Mouse (Mus musculus): ENCODE data around the gene Pagr1a. TPM values are rescaled to one million over a fixed set of nuclear protein-coding genes. Genes with fewer than 3 reads are reported as not detected.
A peak's percentile ranks its signal among the peaks of the same experiment; 100 is the strongest.

Pagr1a gene
- polyA plus RNA-seq, 1 experiment: 7.5 TPM

DNA sequence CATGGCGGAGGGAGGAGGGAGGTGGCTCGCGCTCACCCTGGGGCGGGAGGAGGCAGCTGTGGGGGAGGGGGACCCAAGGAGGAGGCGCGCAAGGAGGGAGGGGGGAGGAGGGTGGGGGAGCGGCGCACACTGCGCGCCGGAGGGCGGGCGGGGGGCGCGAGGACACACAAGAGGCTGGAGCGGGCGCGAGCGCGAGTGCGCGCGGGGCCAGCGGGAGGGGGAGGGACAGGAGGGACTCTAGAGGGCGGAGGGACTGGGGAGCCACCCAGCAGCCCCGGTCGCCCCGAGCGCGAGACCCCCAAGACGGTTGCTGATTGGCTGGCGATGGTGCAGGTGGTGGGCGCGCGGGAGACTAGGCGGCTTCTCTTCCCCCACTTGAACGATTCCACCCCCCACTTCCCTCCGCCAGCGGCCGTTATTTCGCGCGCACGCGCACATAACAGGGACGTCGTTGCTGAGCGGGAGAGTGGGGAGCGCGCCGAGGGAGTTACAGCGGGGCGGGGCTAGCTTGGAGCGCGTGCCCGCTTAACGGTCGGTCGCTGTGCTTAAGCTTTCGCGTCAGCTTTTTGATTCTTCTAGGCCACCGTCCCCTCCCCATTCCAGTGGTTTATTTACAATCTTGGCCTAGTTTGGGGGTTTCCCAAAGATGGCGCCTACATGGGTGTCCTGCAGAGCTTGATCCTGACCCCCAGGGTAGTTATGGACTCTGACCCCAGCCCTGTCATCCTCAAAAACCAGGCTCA is 10.0 kb upstream of the Pagr1a start, which contains the start of gene Maz:
Gene Maz, minus strand, starts transcription at position 54 of the 743 bp plus-strand sequence.
- DNase-seq: peak; percentile 99
- TF ChIP-seq CTCF (IDR thresholded peaks at IDR 0.05; ENCODE audit: insufficient read depth, low read length): no peak
- peak; percentile 88; the same call in 1 of the 2 replicates for TF ChIP-seq POLR2A (IDR thresholded peaks at IDR 0.05; ENCODE audit: borderline replicate concordance, extremely low read depth, low read depth, low read length)
- WGBS: under 1% methylated on average over 60 of the region's 63 CpGs
- H3K4me3 ChIP-seq (replicated peaks; ENCODE audit: extremely low read depth, low read depth, low read length): peak within 1 kb of the TSS; percentile 73
- peaks cover 11% of the 10 kb centered on the region; the same call in 1 of the 2 replicates for H3K4me1 ChIP-seq (ENCODE audit: control insufficient read depth, insufficient read depth, low read length)

DNA sequence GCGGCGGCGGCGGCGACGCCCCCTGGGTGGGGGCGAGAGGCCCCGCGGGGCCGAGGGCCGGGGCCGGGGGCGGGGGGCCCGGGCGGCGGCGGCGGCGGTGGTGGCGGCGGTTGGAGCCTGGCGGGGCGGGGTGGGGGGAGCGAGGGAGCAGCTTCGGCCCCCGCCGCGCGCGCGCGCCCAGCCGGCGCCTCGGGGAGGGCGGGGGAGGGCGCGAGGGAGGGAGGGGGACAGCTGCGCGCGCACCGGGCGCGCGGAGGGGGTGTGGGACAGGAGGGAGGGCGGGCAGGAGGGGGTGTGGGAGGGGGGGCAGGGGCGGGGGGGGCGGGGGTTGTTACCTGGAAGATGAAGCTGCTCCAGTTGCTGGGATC is 9.4 kb upstream of the Pagr1a start:
- peaks cover 11% of the 10 kb centered on the region; the same call in 1 of the 2 replicates for H3K4me1 ChIP-seq (ENCODE audit: control insufficient read depth, insufficient read depth, low read length)
- TF ChIP-seq CTCF (IDR thresholded peaks at IDR 0.05; ENCODE audit: insufficient read depth, low read length) (no peak), POLR2A (IDR thresholded peaks at IDR 0.05; ENCODE audit: borderline replicate concordance, extremely low read depth, low read depth, low read length) (0 out of 2 replicates have a peak, but pooled peaks have one; percentile 9)
- no peak for DNase-seq
- WGBS: 1% methylated on average over 16 of the region's 48 CpGs
- peak overlapping the region; percentile 73 for H3K4me3 ChIP-seq (replicated peaks; ENCODE audit: extremely low read depth, low read depth, low read length)

DNA sequence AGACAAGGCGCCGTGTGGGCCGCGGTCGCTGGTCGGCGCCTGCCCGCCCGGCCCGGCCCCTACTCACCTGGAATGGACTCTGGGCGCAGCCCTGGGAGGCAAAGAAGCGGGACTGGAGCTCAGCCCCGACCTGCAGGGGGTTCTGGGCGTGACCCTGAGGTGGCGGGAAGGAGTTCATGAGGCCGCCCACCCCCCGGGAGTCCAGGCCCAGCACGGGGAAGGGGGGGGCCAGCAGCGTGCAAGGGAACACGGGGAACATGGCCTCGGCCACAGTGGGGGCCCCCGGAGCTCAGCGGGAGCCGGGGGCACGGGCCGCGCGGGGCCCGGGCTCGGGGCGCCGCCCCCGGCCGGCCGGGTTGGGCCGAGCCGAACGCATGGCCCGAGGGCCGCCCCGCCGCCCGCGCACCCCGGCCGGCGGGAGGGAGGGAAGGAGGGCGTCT is 9.0 kb upstream of the Pagr1a start:
- DNase-seq: peak; percentile 63
- TF ChIP-seq POLR2A (IDR thresholded peaks at IDR 0.05; ENCODE audit: borderline replicate concordance, extremely low read depth, low read depth, low read length) (peak; percentile 17; the same call in 1 of the 2 replicates), CTCF (IDR thresholded peaks at IDR 0.05; ENCODE audit: insufficient read depth, low read length) (no peak)
- Histone ChIP-seq H3K4me3 (replicated peaks; ENCODE audit: extremely low read depth, low read depth, low read length) (peak overlapping the region; percentile 73), H3K4me1 (ENCODE audit: control insufficient read depth, insufficient read depth, low read length) (peaks cover 10% of the 10 kb centered on the region; the same call in 1 of the 2 replicates)
- WGBS: under 1% methylated on average over 24 of the region's 48 CpGs

DNA sequence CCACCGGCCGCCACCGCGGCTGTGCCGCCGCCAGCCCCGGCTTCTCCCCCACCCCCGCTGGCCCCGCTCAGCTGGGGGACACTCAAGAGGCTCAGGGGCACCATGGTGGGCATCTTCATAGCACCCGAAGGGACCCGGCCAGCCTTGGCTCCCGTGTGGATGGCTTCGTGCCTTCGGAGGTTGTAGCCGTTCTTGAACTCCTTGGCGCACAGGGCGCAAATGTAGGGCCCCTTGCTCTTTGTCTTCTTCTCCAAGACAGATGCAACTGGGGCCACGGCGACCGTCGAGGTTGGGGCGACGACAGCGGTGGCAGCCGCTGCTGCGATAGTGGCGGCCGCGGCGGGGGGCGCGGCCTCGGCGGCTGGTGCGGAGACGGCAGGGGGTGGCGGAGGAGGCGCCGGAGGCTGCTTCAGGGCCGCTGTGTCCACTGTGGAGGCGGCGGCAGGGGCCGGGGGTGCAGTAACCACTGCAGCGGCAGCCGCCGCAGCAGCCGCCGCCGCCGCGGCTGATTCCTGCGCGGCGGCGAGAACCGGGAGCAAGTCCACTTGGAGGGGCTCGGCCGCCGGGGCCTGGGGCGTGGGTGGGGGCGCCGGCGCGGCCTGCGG is 8.5 kb upstream of the Pagr1a start:
- H3K4me1 ChIP-seq (ENCODE audit: control insufficient read depth, insufficient read depth, low read length): peaks cover 10% of the 10 kb centered on the region; the same call in 1 of the 2 replicates
- TF ChIP-seq CTCF (IDR thresholded peaks at IDR 0.05; ENCODE audit: insufficient read depth, low read length): no peak
- no peak for TF ChIP-seq POLR2A (IDR thresholded peaks at IDR 0.05; ENCODE audit: borderline replicate concordance, extremely low read depth, low read depth, low read length)
- DNase-seq: peak; percentile 52
- H3K4me3 ChIP-seq (replicated peaks; ENCODE audit: extremely low read depth, low read depth, low read length): peak overlapping the region; percentile 73
- under 1% methylated on average over 53 of the region's 65 CpGs for WGBS

DNA sequence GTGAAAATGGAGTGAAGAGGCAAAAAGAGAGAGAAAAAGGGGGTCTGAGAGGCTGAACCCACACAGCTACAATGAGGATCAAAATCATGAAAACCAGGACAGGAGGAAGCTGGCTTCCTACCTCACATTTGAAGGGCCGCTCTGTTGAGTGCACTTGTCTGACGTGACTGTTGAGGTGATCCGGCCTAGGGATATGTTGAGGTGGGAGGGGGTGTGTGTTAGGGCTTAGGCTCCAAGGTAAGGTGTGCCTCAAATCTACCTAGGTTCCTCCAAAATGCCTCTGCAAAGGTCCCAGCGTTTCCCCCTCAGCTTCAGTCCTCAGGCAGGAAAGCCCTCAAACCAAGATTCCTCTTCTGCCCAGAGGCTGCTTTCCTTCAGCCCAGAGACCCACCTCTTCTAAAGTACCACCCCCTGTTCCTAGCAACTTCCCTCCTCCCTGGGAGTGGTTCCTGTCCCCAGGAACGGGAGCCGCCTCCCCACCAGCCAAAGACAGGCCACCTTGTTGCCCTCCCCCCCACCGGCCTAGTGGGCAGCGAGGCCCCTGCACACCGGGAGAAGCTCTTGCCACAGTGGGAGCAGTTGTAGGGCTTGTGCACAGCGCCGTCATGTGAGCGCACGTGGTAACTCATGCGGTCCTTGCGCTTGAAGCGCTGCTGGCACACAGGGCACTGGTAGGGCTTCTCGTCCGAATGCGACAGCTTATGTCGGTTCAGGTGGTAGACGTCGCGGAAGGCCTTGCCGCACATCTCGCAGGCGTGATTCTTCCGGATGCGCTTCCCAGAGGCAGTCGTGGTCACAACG is 7.8 kb upstream of the Pagr1a start:
- peak; percentile 80 for DNase-seq
- Histone ChIP-seq H3K4me1 (ENCODE audit: control insufficient read depth, insufficient read depth, low read length) (peaks cover 10% of the 10 kb centered on the region; the same call in 1 of the 2 replicates), H3K4me3 (replicated peaks; ENCODE audit: extremely low read depth, low read depth, low read length) (peak overlapping the region; percentile 73)
- TF ChIP-seq CTCF (IDR thresholded peaks at IDR 0.05; ENCODE audit: insufficient read depth, low read length) (peak; percentile 79), POLR2A (IDR thresholded peaks at IDR 0.05; ENCODE audit: borderline replicate concordance, extremely low read depth, low read depth, low read length) (peak; percentile 42; the same call in 1 of the 2 replicates)
- 3% methylated on average over 30 of the region's 30 CpGs for WGBS

DNA sequence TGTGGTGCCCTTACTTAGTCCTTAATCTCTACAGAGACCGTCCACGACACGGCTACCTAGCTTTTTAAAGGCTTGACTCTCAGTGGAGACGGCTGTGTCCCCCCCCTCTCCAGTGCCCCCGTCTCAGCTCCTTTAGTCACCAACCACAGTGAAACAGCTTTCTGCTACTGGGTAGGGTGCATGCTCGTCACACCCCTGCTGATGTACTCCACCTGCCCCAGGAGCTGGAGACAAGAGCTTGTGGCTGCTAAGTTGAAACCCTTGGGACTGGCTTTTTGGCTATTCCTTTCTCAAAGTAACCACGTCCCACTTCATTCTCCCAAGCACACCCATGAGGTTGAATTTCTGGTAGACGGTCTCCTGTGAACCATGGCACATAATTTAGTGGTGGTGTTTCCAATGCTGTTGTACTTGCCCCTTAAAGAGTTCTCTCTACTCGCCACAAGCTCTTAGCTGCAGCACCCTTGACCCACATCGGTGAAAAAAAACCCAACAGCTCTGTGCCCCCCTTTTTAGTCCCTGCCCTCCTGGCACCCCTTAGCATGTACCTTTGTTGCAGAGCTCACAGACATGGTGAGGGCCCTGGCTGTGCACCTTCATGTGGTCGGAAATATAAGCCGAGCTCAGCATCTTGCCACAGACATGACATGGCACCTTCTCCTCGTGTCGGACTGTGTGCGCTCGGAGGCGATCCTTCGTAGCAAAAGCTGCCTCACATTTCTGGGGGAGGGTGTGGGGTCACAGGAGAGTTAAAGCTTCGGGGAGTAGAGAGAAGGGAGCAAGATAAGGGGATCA is 6.9 kb upstream of the Pagr1a start:
- Histone ChIP-seq H3K4me1 (ENCODE audit: control insufficient read depth, insufficient read depth, low read length) (peaks cover 10% of the 10 kb centered on the region; the same call in 1 of the 2 replicates), H3K4me3 (replicated peaks; ENCODE audit: extremely low read depth, low read depth, low read length) (no peak overlapping the region)
- 33% methylated on average over 19 of the region's 19 CpGs for whole genome bisulfite sequencing
- no peak for DNase-seq
- no peak for TF ChIP-seq CTCF (IDR thresholded peaks at IDR 0.05; ENCODE audit: insufficient read depth, low read length)
- no peak for TF ChIP-seq POLR2A (IDR thresholded peaks at IDR 0.05; ENCODE audit: borderline replicate concordance, extremely low read depth, low read depth, low read length)

DNA sequence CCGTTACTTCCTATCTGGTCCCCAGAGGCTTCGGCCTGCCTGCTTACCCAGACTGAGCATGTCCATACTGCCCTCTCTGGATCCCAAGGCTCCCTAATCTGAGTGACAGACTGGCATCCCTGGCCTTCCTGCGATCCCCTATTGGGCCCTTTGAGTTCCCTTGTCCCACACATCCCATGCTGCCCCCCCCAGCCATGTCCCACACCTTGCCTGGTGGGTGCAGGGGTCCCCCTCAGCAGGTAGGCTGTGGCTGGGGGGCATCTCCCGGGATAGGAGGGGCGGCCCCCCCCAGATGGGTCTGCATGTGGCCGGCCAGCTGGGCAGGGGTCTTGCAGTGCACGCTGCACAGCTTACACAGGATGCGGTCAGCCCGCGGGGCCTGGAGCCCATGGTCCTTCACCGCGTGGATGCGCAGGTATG is 6.1 kb upstream of the Pagr1a start:
- no peak overlapping the region for H3K4me3 ChIP-seq (replicated peaks; ENCODE audit: extremely low read depth, low read depth, low read length)
- peaks cover 10% of the 10 kb centered on the region; the same call in 1 of the 2 replicates for H3K4me1 ChIP-seq (ENCODE audit: control insufficient read depth, insufficient read depth, low read length)
- no peak for TF ChIP-seq CTCF (IDR thresholded peaks at IDR 0.05; ENCODE audit: insufficient read depth, low read length)
- no peak for TF ChIP-seq POLR2A (IDR thresholded peaks at IDR 0.05; ENCODE audit: borderline replicate concordance, extremely low read depth, low read depth, low read length)
- WGBS: 73% methylated on average over 13 of the region's 13 CpGs
- DNase-seq: no peak

DNA sequence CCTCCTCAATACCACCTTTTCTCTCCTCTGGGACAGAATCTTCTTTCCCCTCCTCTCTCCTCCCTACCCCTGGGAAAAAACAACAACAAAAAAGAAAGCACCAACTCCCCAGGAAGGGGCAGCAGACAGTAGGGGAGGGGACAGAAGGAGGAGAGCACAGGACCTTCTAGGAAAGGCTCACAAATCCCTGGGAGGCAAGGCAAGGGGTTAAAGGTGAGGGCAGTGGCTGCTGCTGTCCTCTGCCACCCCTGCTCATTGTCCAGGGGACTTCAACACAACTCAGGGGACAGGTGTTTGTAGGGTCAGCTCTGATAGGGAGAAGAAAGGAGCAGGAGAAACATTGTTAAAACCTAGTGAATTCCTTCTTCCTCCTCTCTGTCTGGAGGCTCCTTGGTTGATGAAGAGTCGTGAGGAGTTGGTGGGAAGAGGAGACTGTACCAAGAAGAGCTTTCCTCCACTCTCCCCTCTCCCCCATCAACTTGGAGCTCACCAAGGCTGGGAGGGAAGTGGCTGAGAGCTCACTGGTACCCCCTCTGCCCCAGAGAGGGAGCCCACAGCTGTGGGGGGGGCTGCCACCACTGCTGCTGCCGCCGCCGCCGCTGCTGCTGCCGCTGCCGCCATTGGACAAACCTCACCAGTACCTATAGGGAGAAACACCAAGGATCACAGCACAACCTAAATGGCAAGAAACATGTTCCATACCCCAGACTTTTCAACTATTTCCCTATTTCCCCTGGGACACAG is 5.5 kb upstream of the Pagr1a start:
- no peak for TF ChIP-seq CTCF (IDR thresholded peaks at IDR 0.05; ENCODE audit: insufficient read depth, low read length)
- no peak for TF ChIP-seq POLR2A (IDR thresholded peaks at IDR 0.05; ENCODE audit: borderline replicate concordance, extremely low read depth, low read depth, low read length)
- DNase-seq: no peak
- Histone ChIP-seq H3K4me3 (replicated peaks; ENCODE audit: extremely low read depth, low read depth, low read length) (no peak overlapping the region), H3K4me1 (ENCODE audit: control insufficient read depth, insufficient read depth, low read length) (peaks cover 7% of the 10 kb centered on the region; the same call in 1 of the 2 replicates)
- 74% methylated on average over 7 of the region's 7 CpGs for WGBS

Measured in lung, adult 2 months (tissue).